Mouse (Mus musculus): ENCODE measurements around the gene Olfr218. TPM values are rescaled to one million over a fixed set of nuclear protein-coding genes. Genes with fewer than 3 reads are reported as not detected.
"Not testable (repeated sequence)": the region's sequence is repeated elsewhere in the genome, so short reads cannot be mapped to it uniquely, and the experiment has no call there.

Gene Olfr218
- polyA plus RNA-seq (2016; fragmentation: Nextera tagmentation; extraction: Ambion mirVana) = not detected in 2 replicates

DNA sequence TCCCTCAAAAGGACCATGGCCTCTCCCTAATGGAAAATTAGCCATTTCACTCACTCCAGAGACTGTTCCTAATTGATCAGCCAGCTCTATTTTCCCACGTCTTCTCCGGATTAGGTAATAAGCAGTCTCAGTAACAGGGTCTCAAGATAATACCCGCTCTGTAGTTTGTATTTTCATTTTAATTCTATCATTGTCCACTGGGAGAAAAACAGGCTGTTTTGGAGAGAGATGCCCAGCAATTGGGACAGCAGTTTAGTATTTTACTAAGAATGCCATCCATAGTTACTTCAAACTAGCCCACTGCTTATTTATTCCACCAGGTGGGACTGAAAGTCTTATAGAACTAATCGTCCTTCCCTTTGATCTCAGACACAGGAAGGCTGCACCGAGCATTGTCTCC, at the start of gene Olfr218:
TSS of gene Olfr218 (plus strand) at position 301 of the 400 bp plus-strand sequence.
- WGBS = 76% methylated on average over 5 of the region's 5 CpGs
- DNase-seq (ENCODE audit: extremely low spot score, low spot score) = no peak
- Histone ChIP-seq H3K4me1 (no peaks in the 10 kb centered on the region), H3K27ac (no peak within 1 kb of the TSS), H3K27me3 (ENCODE audit: poor library complexity, severe bottlenecking) (no peaks in the 10 kb centered on the region), H3K9me3 (no peaks in the 10 kb centered on the region), H3K4me3 (no peak within 1 kb of the TSS), H3K36me3 (replicated peaks) (no peaks in the 10 kb centered on the region)

DNA sequence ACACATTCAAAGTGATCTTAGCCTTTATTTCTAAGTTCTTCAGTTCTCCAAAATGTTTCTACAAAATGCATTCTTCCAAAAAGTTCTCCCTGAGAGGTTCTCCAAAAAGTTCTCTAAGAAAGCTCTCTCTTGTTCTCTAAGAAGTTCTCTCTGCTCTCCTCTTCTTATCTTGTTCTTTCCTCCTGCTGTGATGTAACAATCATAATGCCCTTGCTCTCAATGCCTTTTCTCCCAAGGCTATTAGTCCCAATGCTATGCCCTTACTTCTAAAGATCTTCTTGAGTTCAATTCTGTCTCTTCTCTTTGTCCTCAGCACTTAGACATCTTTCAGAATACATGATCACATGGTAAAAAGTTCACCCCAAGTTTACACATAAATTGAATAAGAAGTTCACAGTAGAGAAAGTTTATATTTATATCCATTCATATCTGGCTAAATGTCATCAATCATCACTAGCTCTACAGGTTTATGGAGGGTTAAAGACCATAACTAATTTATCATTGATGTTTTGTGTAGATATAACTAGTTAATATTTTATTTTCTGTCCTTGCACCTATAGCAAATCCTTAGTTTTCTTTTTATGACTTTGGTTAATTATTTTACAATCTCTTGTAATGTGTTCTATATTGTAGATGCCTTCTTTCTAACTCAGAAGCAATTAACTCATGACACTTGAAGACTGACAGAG, 23.3 kb upstream of the Olfr218 start:
- H3K4me1 ChIP-seq = no peaks in the 10 kb centered on the region
- H3K9me3 ChIP-seq = no peaks in the 10 kb centered on the region
- H3K27ac ChIP-seq = no peak overlapping the region
- no peak overlapping the region for H3K4me3 ChIP-seq
- no peaks in the 10 kb centered on the region for H3K27me3 ChIP-seq (ENCODE audit: poor library complexity, severe bottlenecking)
- no peak for DNase-seq (ENCODE audit: extremely low spot score, low spot score)
- H3K36me3 ChIP-seq (replicated peaks) = no peaks in the 10 kb centered on the region

DNA sequence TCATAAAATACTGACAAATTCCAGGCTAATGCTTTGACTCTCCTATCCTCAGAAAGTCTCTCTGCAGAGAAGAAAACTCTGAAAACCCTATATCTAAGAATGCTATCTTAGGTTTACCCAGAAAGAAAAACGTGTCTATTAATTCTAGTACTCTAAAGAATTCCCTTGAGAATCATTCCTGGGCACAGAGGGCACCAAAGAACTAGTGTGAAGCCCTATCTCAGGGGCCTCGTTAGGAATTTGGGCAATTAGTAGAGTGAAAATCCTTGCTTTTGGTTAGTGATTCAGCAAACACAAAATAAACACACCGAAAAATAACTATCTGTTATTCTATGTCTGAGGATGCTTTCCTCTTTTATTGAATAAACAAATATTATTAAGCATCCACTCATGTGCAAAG, 7.1 kb upstream of the Olfr218 start, which contains the start of gene Olfr1406:
TSS of gene Olfr1406 (minus strand) at position 101 of the 400 bp plus-strand sequence.
- H3K4me3 ChIP-seq = no peak within 1 kb of the TSS
- H3K9me3 ChIP-seq = no peaks in the 10 kb centered on the region

DNA sequence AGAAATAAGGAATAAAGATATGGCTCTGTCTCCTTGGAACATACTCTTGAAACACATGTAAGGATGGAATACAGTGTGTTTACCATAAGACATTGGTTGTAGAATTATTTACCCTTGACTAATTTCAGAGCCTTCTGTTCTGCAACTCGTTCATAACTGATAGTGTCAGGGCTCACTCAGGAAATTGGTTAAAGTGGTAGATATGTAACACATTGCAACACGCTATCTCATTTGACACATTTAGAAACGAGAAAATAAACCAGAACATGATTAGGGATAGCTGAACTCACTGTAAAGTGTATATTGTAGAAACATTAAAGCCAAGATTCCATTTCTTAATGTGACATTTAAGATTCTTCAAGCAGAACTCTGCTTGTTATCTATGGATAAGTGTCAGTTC, 5.5 kb upstream of the Olfr218 start:
- Histone ChIP-seq H3K4me1 (no peaks in the 10 kb centered on the region), H3K27me3 (ENCODE audit: poor library complexity, severe bottlenecking) (no peaks in the 10 kb centered on the region), H3K9me3 (no peaks in the 10 kb centered on the region), H3K36me3 (replicated peaks) (no peaks in the 10 kb centered on the region), H3K27ac (no peak overlapping the region), H3K4me3 (no peak overlapping the region)
- DNase-seq (ENCODE audit: extremely low spot score, low spot score) = no peak
- whole genome bisulfite sequencing = 87% methylated on average over 3 of the region's 3 CpGs

More for the DNA sequence above, 7.1 kb upstream of the Olfr218 start, which contains the start of gene Olfr1406:
- DNase-seq (ENCODE audit: extremely low spot score, low spot score) = no peak
- Histone ChIP-seq H3K27ac (no peak within 1 kb of the TSS), H3K4me1 (no peaks in the 10 kb centered on the region), H3K27me3 (ENCODE audit: poor library complexity, severe bottlenecking) (no peaks in the 10 kb centered on the region), H3K36me3 (replicated peaks) (no peaks in the 10 kb centered on the region)
- WGBS = 70% methylated on average over 3 of the region's 3 CpGs

DNA sequence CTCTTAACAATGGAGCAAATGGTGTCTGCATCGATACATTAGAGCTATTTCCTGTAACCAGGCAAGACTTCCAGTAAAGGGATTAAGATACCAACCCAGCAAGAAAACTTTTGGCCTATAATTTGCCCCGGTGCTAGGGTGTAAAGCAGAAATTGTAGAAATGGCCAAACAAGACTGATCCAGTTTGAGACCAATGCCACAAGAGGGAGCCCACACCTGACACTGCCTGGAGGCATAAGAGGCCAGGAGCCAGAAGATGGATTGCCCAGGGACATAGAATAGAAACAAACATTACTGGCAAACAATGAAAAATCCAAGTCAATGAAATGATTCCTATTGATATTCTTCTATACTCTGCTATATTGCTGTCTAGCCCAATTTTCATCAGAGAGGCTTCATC, 1.2 kb upstream of the Olfr218 start:
- no peaks in the 10 kb centered on the region for H3K4me1 ChIP-seq
- H3K4me3 ChIP-seq = no peak overlapping the region
- no peaks in the 10 kb centered on the region for H3K9me3 ChIP-seq
- H3K36me3 ChIP-seq (replicated peaks) = no peaks in the 10 kb centered on the region
- no peak overlapping the region for H3K27ac ChIP-seq
- no peaks in the 10 kb centered on the region for H3K27me3 ChIP-seq (ENCODE audit: poor library complexity, severe bottlenecking)
- WGBS = 86% methylated on average over 2 of the region's 2 CpGs
- no peak for DNase-seq (ENCODE audit: extremely low spot score, low spot score)

DNA sequence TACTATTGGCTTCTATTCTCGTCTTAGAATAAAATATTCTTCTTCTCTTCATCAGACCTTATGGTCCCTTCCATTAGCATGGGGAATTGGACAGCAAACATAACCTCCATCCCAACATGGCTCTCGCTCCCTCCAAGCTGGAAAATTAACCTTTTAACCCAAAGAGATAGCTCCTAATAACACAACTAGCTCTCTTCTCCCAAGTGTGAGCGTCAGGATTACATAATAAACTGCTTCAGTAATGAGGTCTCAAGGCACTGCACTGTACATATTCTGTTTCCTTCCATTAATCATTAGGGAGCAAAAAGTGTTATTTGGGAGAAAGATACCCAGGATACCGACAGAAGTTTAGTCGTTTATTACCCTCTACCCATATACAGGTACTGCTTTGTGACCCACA, 14.5 kb downstream of the Olfr218 start, which contains the start of gene Olfr1404:
TSS of gene Olfr1404 (plus strand) at position 301 of the 400 bp plus-strand sequence.
- H3K9me3 ChIP-seq = no peaks in the 10 kb centered on the region
- no peak for DNase-seq (ENCODE audit: extremely low spot score, low spot score)
- WGBS = 89% methylated on average over 5 of the region's 5 CpGs

DNA sequence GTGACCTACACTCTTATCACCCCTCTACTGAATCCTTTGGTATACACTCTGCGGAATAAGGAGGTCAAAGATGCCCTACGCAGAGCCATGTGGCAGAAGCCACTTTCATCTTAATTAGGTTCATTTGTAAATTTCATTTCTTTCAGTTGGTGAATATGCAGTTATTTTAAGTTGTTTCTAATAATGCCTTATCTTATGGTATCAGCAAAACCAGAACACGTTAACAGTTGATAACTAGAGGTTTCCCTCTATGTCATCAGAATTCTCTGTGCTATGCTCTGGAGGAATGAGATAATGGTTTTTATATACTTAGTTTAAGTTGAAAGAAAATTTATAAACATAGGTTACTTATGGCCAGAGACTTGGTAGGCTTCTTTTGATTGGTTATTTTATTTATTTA, 18.9 kb downstream of the Olfr218 start:
- Histone ChIP-seq H3K27me3 (ENCODE audit: poor library complexity, severe bottlenecking) (no peaks in the 10 kb centered on the region), H3K36me3 (replicated peaks) (no peaks in the 10 kb centered on the region), H3K27ac (no peak overlapping the region), H3K9me3 (no peaks in the 10 kb centered on the region), H3K4me1 (no peaks in the 10 kb centered on the region), H3K4me3 (no peak overlapping the region)
- WGBS = 90% methylated on average over 3 of the region's 3 CpGs
- DNase-seq (ENCODE audit: extremely low spot score, low spot score) = no peak

More for the DNA sequence above, 14.5 kb downstream of the Olfr218 start, which contains the start of gene Olfr1404:
- no peaks in the 10 kb centered on the region for H3K27me3 ChIP-seq (ENCODE audit: poor library complexity, severe bottlenecking)
- no peaks in the 10 kb centered on the region for H3K4me1 ChIP-seq
- H3K36me3 ChIP-seq (replicated peaks) = no peaks in the 10 kb centered on the region
- H3K4me3 ChIP-seq = no peak within 1 kb of the TSS
- no peak within 1 kb of the TSS for H3K27ac ChIP-seq

DNA sequence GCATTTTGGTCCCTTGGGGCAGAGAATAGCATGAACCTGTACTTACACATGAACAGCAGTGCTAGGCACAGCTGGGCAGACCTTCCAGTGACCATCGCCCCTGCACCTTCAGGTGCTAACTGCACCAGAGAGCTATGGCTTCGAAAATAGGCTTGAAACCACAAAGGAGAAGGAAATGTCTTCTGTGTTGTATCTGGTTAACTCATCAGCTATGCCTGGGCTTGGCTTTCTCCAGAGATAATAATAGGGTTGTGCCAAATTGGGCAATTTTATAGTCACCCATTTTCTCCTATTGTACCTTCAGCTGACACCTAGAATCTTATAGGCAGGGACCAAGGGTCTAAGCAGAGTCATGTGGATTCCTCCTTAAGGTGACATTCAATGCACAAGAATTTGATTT, 29.5 kb downstream of the Olfr218 start, which contains the start of gene Fcer1a:
TSS of gene Fcer1a (minus strand) at position 134 of the 400 bp plus-strand sequence.
- Histone ChIP-seq H3K4me1 (no peaks in the 10 kb centered on the region), H3K36me3 (replicated peaks) (no peaks in the 10 kb centered on the region), H3K27ac (no peak within 1 kb of the TSS), H3K9me3 (no peaks in the 10 kb centered on the region), H3K4me3 (no peak within 1 kb of the TSS), H3K27me3 (ENCODE audit: poor library complexity, severe bottlenecking) (no peaks in the 10 kb centered on the region)
- WGBS = 88% methylated on average over 2 of the region's 2 CpGs
- no peak for DNase-seq (ENCODE audit: extremely low spot score, low spot score)

DNA sequence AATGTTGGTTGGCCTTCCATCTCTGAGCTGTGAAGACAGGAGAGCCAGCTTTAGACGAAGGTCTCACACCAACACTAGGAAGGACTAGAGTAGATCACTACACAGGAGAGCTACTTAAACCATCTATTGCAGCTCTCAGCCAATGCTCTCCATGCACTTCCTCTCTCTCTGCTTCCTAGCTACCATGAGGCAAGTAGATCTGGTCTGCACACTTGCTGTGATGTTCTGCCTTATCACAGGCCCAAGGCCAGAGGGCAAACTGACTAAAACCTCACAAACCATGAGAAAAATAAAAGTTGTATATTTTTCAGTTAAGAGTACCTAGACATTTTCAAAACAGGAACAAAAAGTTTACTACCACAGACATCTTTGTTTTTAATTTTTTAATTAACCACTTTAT, 39.4 kb downstream of the Olfr218 start:
- not testable (repeated sequence) for H3K36me3 ChIP-seq (replicated peaks); H3K4me3 ChIP-seq; H3K27ac ChIP-seq; H3K27me3 ChIP-seq (ENCODE audit: poor library complexity, severe bottlenecking); DNase-seq (ENCODE audit: extremely low spot score, low spot score); H3K9me3 ChIP-seq; H3K4me1 ChIP-seq
- 86% methylated on average over 1 of the region's 1 CpGs for WGBS

DNA sequence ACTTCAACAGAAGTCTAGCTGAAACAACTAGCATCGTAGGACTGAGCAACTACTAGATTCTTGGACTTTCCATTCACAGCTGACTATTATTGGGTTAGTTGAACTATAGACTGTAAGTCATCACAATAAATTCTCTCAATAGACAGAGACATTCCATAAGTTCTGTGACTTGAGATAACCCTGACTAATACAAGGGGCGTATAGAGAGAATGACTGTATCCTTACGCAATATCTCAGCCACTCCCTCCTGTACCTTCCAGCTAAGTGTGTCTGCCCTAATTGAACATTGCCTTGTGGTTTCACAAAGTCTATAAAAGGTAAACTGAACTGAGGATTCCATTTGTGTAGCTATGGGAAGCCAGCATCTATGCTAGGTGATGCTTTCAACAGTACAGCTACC, 52.3 kb downstream of the Olfr218 start:
- no peak overlapping the region for H3K4me3 ChIP-seq
- H3K27ac ChIP-seq = no peak overlapping the region
- no peaks in the 10 kb centered on the region for H3K9me3 ChIP-seq
- H3K27me3 ChIP-seq (ENCODE audit: poor library complexity, severe bottlenecking) = no peaks in the 10 kb centered on the region
- no peaks in the 10 kb centered on the region for H3K4me1 ChIP-seq
- DNase-seq (ENCODE audit: extremely low spot score, low spot score) = no peak
- WGBS = 96% methylated on average over 3 of the region's 3 CpGs
- H3K36me3 ChIP-seq (replicated peaks) = no peaks in the 10 kb centered on the region

Other genes with a start within 250 kb of the Olfr218 start
- not detected in 2 replicates for gene Olfr16, start 247.4 kb upstream of the Olfr218 start, polyA plus RNA-seq (2016; fragmentation: Nextera tagmentation; extraction: Ambion mirVana)
- gene Olfr1408, start 60.4 kb upstream of the Olfr218 start, polyA plus RNA-seq (2016; fragmentation: Nextera tagmentation; extraction: Ambion mirVana) = not detected in 2 replicates
- not detected in 2 replicates for gene Olfr1406, start 7.2 kb upstream of the Olfr218 start, polyA plus RNA-seq (2016; fragmentation: Nextera tagmentation; extraction: Ambion mirVana)
- gene Olfr1404, start 14.6 kb downstream of the Olfr218 start, polyA plus RNA-seq (2016; fragmentation: Nextera tagmentation; extraction: Ambion mirVana) = not detected in 2 replicates
- gene Fcer1a, start 29.4 kb downstream of the Olfr218 start, polyA plus RNA-seq (2016; fragmentation: Nextera tagmentation; extraction: Ambion mirVana) = not detected in 2 replicates
- gene Olfr418, start 68.2 kb downstream of the Olfr218 start, polyA plus RNA-seq (2016; fragmentation: Nextera tagmentation; extraction: Ambion mirVana) = not detected in 2 replicates
- not detected in 2 replicates for gene Mptx2, start 80.0 kb downstream of the Olfr218 start, polyA plus RNA-seq (2016; fragmentation: Nextera tagmentation; extraction: Ambion mirVana)
- 0.95 and 1.1 TPM in 2 replicates for gene Ackr1, start 135.9 kb downstream of the Olfr218 start, polyA plus RNA-seq (2016; fragmentation: Nextera tagmentation; extraction: Ambion mirVana)
- gene Aim2, start 153.1 kb downstream of the Olfr218 start, polyA plus RNA-seq (2016; fragmentation: Nextera tagmentation; extraction: Ambion mirVana) = 4.8 and 6.4 TPM in 2 replicates
- 1.6 and 1.9 TPM in 2 replicates for gene Cadm3, start 169.9 kb downstream of the Olfr218 start, polyA plus RNA-seq (2016; fragmentation: Nextera tagmentation; extraction: Ambion mirVana)

All from forebrain, embryonic 10.5 days (tissue).